Mouse (Mus musculus): Measurements from ENCODE around the gene Taok3. TPM values are rescaled to one million over a fixed set of nuclear protein-coding genes. Genes with fewer than 3 reads are reported as not detected.
A peak's percentile ranks its signal among the peaks of the same experiment; 100 is the strongest.

Taok3 gene
- total and polyA plus RNA-seq, 2 experiments from 2014 or later = 30.1 to 61.9 TPM

GRCm38 (mm10) chr5:117108731-117109130 is 11.2 kb upstream of the Taok3 start:
- no peak overlapping the region for H3K9ac ChIP-seq (replicated peaks; ENCODE audit: low read length, poor library complexity, severe bottlenecking)
- H3K9me3 ChIP-seq (ENCODE audit: low read length) = no peaks in the 10 kb centered on the region
- H3K4me1 ChIP-seq (ENCODE audit: insufficient read depth, low read length) = no peaks in the 10 kb centered on the region
- no peak overlapping the region for H3K4me2 ChIP-seq (ENCODE audit: low read depth, low read length, poor library complexity, severe bottlenecking)
- peaks cover 69% of the 10 kb centered on the region for H3K36me3 ChIP-seq (ENCODE audit: insufficient read depth, low read length)
- 96% methylated on average over 13 of the region's 13 CpGs for WGBS
- no peaks in the 10 kb centered on the region for H3K27me3 ChIP-seq (ENCODE audit: insufficient read depth, low read length)
- H3K27ac ChIP-seq (ENCODE audit: low read depth, low read length) = no peak overlapping the region
- no peak overlapping the region for H3K4me3 ChIP-seq (ENCODE audit: low read depth, low read length)
- no peak for TF ChIP-seq CTCF (IDR thresholded peaks at IDR 0.05)
- DNase-seq (ENCODE audit: low spot score) (no peak), ATAC-seq (ENCODE audit: low FRiP score) (no peak)

- ATAC-seq (ENCODE audit: low FRiP score) = no peak
- H3K27me3 ChIP-seq (ENCODE audit: insufficient read depth, low read length) = no peaks in the 10 kb centered on the region
- H3K4me1 ChIP-seq (ENCODE audit: insufficient read depth, low read length) = no peaks in the 10 kb centered on the region
- peak; percentile 45 for TF ChIP-seq CTCF (IDR thresholded peaks at IDR 0.05)
- H3K27ac ChIP-seq (ENCODE audit: low read depth, low read length) = no peak overlapping the region
- H3K9ac ChIP-seq (replicated peaks; ENCODE audit: low read length, poor library complexity, severe bottlenecking) = no peak overlapping the region
- H3K4me2 ChIP-seq (ENCODE audit: low read depth, low read length, poor library complexity, severe bottlenecking) = no peak overlapping the region
- DNase-seq (ENCODE audit: low spot score) = no peak
- no peak overlapping the region for H3K4me3 ChIP-seq (ENCODE audit: low read depth, low read length)
- no peaks in the 10 kb centered on the region for H3K9me3 ChIP-seq (ENCODE audit: low read length)
- H3K36me3 ChIP-seq (ENCODE audit: insufficient read depth, low read length) = peaks cover 64% of the 10 kb centered on the region
- WGBS = 88% methylated on average over 8 of the region's 8 CpGs
These were observed 10.4 kb upstream of the Taok3 start for GRCm38 (mm10) chr5:117109522-117109921.

- no peak overlapping the region for H3K27ac ChIP-seq (ENCODE audit: low read depth, low read length)
- DNase-seq (ENCODE audit: low spot score) = no peak
- TF ChIP-seq CTCF (IDR thresholded peaks at IDR 0.05) = peak; percentile 41
- no peaks in the 10 kb centered on the region for H3K9me3 ChIP-seq (ENCODE audit: low read length)
- H3K36me3 ChIP-seq (ENCODE audit: insufficient read depth, low read length) = peaks cover 48% of the 10 kb centered on the region
- no peak overlapping the region for H3K4me2 ChIP-seq (ENCODE audit: low read depth, low read length, poor library complexity, severe bottlenecking)
- no peak for ATAC-seq (ENCODE audit: low FRiP score)
- H3K4me3 ChIP-seq (ENCODE audit: low read depth, low read length) = no peak overlapping the region
- H3K4me1 ChIP-seq (ENCODE audit: insufficient read depth, low read length) = no peaks in the 10 kb centered on the region
- H3K9ac ChIP-seq (replicated peaks; ENCODE audit: low read length, poor library complexity, severe bottlenecking) = no peak overlapping the region
- WGBS = 93% methylated on average over 16 of the region's 16 CpGs
- no peaks in the 10 kb centered on the region for H3K27me3 ChIP-seq (ENCODE audit: insufficient read depth, low read length)
These were observed 8.7 kb upstream of the Taok3 start for GRCm38 (mm10) chr5:117111064-117111773.

GRCm38 (mm10) chr5:117111774-117112112 is 8.2 kb upstream of the Taok3 start:
- DNase-seq (ENCODE audit: low spot score) (no peak), ATAC-seq (ENCODE audit: low FRiP score) (no peak)
- Histone ChIP-seq H3K4me1 (ENCODE audit: insufficient read depth, low read length) (no peaks in the 10 kb centered on the region), H3K27ac (ENCODE audit: low read depth, low read length) (no peak overlapping the region), H3K27me3 (ENCODE audit: insufficient read depth, low read length) (no peaks in the 10 kb centered on the region), H3K36me3 (ENCODE audit: insufficient read depth, low read length) (peaks cover 42% of the 10 kb centered on the region), H3K4me3 (ENCODE audit: low read depth, low read length) (no peak overlapping the region), H3K9me3 (ENCODE audit: low read length) (no peaks in the 10 kb centered on the region), H3K4me2 (ENCODE audit: low read depth, low read length, poor library complexity, severe bottlenecking) (no peak overlapping the region), H3K9ac (replicated peaks; ENCODE audit: low read length, poor library complexity, severe bottlenecking) (no peak overlapping the region)
- WGBS = over 99% methylated on average over 7 of the region's 7 CpGs
- TF ChIP-seq CTCF (IDR thresholded peaks at IDR 0.05) = no peak

- Histone ChIP-seq H3K9me3 (ENCODE audit: low read length) (no peaks in the 10 kb centered on the region), H3K36me3 (ENCODE audit: insufficient read depth, low read length) (peaks cover 33% of the 10 kb centered on the region), H3K9ac (replicated peaks; ENCODE audit: low read length, poor library complexity, severe bottlenecking) (no peak overlapping the region), H3K4me2 (ENCODE audit: low read depth, low read length, poor library complexity, severe bottlenecking) (no peak overlapping the region), H3K4me3 (ENCODE audit: low read depth, low read length) (no peak overlapping the region), H3K27me3 (ENCODE audit: insufficient read depth, low read length) (no peaks in the 10 kb centered on the region), H3K27ac (ENCODE audit: low read depth, low read length) (no peak overlapping the region), H3K4me1 (ENCODE audit: insufficient read depth, low read length) (no peaks in the 10 kb centered on the region)
- DNase-seq (ENCODE audit: low spot score) (peak; percentile 55), ATAC-seq (ENCODE audit: low FRiP score) (no peak)
- peak; percentile 70 for TF ChIP-seq CTCF (IDR thresholded peaks at IDR 0.05)
- WGBS = 92% methylated on average over 7 of the region's 7 CpGs
These were observed 6.6 kb upstream of the Taok3 start for GRCm38 (mm10) chr5:117113330-117113729.

- Histone ChIP-seq H3K27ac (ENCODE audit: low read depth, low read length) (peak overlapping the region; percentile 87), H3K4me3 (ENCODE audit: low read depth, low read length) (peak overlapping the region; percentile 96), H3K9me3 (ENCODE audit: low read length) (no peaks in the 10 kb centered on the region), H3K4me1 (ENCODE audit: insufficient read depth, low read length) (no peaks in the 10 kb centered on the region), H3K9ac (replicated peaks; ENCODE audit: low read length, poor library complexity, severe bottlenecking) (peak overlapping the region; percentile 91), H3K27me3 (ENCODE audit: insufficient read depth, low read length) (no peaks in the 10 kb centered on the region), H3K36me3 (ENCODE audit: insufficient read depth, low read length) (peaks cover 20% of the 10 kb centered on the region), H3K4me2 (ENCODE audit: low read depth, low read length, poor library complexity, severe bottlenecking) (peak overlapping the region; percentile 95)
- WGBS = 5% methylated on average over 16 of the region's 16 CpGs
- ATAC-seq (ENCODE audit: low FRiP score) (no peak), DNase-seq (ENCODE audit: low spot score) (no peak)
- TF ChIP-seq CTCF (IDR thresholded peaks at IDR 0.05) = peak; percentile 79
These were observed 5.2 kb upstream of the Taok3 start for GRCm38 (mm10) chr5:117114581-117115192.

Measured in midbrain, postnatal 0 days (tissue).